Mouse (Mus musculus) mature B cell (primary cell): Measurements from ENCODE around the gene B3galt1.

Experiments
- in situ Hi-C: fragments of 300-500 bp; cut with MboI; formaldehyde crosslinking; loops from 2 replicates; pipeline ENCODE4 v1.14.3; 2019

Gene B3galt1

GRCm38 (mm10) chr2:67931994-67932393 is 366.3 kb downstream of the B3galt1 start:
- in situ Hi-C loops = no loop called here

- in situ Hi-C loops = no loop called here
These were observed 382.7 kb downstream of the B3galt1 start for GRCm38 (mm10) chr2:67948408-67948807.

- in situ Hi-C loops = no loop called here
These were observed 390.5 kb downstream of the B3galt1 start for GRCm38 (mm10) chr2:67956182-67956581.

DNA sequence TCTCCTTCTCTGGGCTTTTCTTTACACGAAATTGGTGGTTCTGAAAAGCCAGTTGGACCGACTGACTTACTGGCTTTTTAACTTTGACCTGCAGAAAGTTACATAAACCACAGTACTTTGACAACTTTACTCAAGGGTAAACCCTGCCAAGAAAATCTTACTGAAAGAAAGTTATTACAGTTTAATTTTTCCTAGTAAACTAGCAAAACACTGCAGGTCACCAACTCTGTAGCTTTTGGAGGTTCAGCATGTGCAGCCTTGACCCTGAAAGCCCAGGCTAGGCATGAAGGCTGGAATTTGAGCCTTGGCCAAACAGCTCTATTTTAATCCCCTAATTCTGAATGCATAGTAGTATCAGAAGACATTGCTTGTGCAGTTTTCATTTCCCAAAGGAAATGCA is 391.9 kb downstream of the B3galt1 start:
- in situ Hi-C loops = no loop called here

DNA sequence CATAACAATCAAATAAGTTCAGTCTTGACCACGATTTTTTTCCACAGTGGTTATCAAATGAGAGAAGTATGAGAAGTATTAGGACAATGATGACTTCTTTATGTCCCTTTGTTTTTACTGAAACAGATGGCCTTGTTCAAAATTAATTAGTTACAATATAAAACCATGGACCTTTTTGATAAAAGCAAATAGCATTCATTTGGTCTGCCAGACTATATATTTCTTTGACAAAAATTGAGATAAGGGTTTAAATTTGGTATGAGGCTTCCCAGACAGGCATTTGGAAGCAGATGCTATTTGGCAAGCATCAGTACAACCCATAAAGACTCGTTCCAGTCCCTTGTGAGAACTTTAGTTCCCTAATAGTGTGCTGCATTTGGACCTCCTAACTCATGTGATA is 395.0 kb downstream of the B3galt1 start:
- in situ Hi-C loops = no loop called here

- in situ Hi-C loops = no loop called here
These were observed 403.1 kb downstream of the B3galt1 start for GRCm38 (mm10) chr2:67968812-67969211.

GRCm38 (mm10) chr2:67971091-67971490 is 405.4 kb downstream of the B3galt1 start:
- in situ Hi-C loops = no loop called here

DNA sequence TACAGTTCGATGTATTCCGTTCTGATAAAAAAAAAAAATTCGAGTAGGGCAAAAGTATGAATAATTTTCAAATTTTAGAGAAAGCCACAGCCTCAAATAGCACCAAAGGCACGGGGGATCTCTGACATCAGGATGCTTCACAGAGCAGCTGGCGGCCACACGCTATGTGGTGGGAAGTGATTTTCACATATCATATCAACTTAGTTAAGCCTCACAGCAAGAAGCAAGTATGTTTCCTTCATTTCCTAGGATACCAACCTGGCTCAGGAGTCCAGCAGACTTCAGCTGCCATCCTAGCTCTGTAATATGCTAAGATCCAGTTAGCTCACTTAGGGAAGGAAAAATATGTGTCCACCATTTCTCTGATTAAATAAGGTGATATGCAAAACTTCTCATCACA is 405.9 kb downstream of the B3galt1 start:
- in situ Hi-C loops = no loop called here

GRCm38 (mm10) chr2:67975764-67976163 is 410.1 kb downstream of the B3galt1 start:
- in situ Hi-C loops = no loop called here

DNA sequence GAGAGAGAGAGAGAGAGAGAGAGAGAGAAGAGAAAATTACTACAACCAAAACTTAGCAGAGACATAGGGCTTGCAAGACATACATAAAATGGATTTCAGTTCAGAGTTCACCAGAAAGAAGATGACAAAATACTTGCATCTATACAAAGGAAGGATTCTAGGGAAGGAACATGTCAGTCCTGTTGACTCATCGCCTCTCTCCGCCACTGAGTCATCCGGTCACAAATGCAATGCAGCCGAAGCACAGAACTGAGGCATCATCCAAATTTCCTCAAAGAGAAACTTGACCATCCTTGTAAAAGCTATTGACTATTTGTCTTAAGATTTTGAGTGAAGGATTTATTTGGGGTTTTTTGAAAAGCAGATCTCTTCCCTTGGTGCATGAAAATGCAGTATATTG is 410.8 kb downstream of the B3galt1 start:
- in situ Hi-C loops = no loop called here

DNA sequence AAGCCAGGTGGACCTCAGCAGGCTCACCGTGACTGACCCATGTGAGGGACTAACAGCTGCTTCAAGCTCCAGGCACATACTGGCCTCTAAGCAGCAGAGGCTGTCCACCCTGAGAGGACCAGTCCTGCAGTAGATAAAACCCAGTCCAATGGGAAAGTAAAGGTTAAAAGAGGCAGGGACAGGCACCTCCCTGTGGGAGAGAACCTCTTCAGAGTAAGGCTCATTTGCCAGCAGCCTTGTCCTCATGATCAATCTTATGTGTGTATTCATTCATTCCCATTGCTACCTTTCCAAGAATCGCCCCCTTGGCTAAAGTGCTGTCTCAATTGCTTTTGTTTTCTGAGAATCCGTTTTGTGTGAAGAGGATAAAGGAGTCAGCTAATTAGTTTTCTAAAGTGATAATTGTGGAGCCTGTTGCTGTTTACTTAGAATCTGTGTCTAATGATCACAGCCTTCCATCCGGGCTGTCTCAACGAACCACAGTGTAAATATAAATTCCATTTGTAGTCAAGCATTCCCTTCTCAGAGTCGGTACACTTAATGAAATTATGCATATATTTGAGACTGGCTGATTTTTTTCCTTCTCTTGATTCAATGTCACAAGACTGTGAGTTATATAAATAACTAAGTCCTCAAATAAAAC is 412.1 kb downstream of the B3galt1 start:
- in situ Hi-C loops = no loop called here

DNA sequence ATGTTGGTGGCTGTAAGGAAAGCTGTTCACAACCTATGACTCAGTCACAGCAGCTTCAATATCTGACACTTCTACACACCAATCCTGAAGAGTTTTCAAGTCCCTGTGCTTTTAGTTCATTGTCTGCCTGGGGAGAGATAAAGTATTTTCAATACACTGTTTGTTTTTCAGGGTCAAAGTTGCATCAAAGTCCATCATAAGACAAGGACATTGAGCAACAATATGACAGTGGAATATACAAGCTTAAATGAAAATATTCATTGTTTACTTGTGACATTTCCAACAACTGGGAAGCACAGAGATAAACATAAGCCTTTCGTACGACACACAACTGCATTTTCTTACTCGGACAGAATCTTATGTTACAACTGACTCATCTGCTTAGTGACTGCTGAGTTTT is 417.9 kb downstream of the B3galt1 start:
- in situ Hi-C loops = no loop called here

DNA sequence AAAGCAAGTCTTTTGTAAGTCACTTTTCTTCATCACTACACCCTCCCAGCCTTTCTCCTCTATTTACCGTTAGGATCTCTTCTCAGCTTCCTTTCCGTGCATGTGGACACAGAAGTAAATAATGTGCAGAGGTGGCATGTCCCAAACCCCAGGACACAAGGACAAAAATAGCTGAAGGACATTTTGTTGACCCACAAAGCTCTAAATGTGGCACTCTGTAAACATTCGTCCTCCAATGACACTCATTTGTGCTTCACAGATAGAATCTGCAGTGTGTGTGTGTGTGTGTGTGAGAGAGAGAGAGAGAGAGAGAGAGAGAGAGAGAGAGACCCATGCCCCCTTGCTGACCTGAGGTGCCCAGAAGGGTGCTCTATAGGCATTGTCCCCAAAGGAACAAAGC is 419.5 kb downstream of the B3galt1 start:
- in situ Hi-C loops = no loop called here

GRCm38 (mm10) chr2:67993421-67993820 is 427.8 kb downstream of the B3galt1 start:
- in situ Hi-C loops = no loop called here

DNA sequence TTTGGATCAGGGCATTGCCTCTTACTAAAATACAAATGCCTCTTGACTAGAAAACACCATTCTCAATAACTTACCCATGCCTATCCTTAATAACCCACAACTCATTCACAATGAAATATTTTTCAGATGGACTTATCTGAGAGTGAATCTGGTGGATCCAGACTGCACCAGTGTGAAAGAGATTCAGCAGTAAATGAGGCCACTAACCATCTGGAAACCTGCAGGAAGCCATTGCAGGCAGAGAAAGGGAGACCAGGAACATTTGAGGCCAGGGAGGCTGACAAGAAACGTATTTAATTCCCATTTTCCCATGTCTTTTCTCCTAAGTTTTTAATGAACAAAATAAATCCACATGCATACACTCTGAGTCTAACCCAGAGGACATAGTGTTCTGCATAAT is 437.4 kb downstream of the B3galt1 start:
- in situ Hi-C loops = no loop called here

GRCm38 (mm10) chr2:68005210-68005609 is 439.5 kb downstream of the B3galt1 start:
- in situ Hi-C loops = no loop called here

GRCm38 (mm10) chr2:68005711-68006110 is 440.0 kb downstream of the B3galt1 start:
- in situ Hi-C loops = no loop called here

DNA sequence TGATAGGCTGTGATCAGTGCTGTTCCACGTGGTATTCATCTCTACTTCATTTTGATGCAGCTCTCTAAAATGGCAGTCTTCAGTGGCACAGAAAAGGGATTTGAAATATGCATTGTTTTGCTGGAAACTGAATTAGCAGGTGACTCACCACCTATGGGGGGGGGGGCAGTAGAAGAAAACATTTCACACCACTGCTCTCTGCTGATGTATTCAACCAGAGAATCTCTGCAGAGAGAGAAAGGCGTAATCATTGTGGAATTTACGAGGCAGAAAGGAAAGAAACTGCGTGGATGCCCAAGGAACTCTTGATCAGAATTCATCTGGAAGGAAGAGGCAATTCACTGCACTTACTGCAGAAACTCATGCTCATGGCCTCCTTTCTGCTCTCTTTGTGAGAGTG is 445.7 kb downstream of the B3galt1 start:
- in situ Hi-C loops = no loop called here

DNA sequence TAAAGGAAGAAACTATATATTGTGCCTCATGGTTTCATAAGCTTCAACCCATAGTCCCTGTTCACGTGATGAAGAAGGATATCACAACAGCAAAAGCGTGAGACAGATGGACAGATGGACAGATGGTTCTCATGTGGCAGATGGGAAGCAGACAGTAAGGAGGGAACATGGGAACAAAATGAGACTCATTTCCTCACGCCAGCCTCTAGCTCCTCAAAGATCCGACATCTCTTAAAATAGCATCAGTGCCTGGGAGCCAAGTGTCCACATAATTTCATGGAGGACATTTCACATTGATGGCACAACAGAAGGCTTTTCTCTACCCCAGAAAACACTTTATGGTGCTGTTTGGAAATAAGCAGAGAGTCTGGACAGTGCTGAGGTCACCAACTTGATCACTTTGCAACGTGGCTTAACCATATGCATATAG is 454.6 kb downstream of the B3galt1 start:
- in situ Hi-C loops = no loop called here

DNA sequence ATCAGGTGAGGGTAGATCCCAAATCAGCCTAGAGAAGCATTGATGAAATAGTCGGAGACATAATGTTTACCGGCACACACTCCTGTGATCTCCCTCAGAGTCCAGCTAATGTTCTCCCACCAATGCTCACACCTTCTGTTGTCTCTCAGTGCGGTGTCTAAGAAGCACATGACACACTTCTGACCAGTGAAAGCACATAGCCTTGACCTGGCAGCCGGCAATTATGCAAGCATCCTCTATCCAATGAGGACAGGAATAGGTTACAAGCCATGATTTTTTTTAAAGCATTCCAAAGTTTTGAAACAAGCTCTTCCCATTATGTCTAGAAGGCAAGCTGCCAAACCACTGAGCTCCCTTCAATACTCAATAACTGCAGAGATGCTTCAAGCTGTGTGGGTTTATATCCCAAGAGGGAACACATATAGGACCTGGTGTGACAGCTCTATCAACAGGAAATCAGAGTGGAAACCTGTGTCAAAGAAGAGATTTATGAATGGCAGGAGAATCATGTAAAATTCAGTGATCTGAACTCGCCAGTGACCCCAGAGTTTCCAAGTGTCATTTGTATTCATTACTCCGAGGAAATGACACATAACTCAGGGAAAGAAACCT is 456.0 kb downstream of the B3galt1 start:
- in situ Hi-C loops = no loop called here

DNA sequence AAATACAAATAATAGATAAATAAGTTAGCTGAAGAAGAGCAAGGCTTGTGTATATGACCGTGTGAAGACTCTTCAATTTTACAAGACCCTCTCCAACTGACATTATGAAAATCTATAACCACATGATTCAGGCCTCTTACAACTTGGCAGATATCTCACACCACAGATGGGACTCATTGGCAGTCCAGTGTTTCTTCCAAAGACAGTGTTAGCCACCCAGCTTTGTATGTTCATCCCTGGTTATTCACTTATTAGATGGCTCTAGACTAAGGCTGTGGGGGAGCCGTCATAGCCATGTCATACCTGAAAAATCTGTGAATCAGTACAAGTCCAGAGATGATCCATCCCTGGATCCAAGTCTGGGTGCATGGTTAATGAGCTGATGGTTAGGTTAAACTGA is 463.1 kb downstream of the B3galt1 start:
- in situ Hi-C loops = no loop called here

DNA sequence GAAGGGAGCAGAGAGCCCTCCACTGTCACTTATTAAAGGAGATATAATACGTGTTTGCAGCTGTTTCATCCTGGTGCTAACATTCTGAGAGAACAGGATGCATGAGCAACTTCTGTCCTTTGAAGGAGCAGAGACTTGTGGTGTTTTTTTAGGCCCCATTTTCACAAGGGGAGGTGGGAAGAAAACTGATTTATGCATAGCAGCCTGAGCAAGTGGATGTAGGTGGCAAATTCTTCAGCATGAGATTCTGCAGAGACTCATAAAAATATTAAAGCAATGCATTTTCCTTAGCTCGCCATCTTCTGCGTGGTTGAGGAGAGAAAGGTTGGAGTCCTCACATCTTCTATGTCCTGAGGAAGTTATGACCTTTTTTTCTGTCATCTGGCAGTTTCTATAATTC is 469.0 kb downstream of the B3galt1 start:
- in situ Hi-C loops = no loop called here

DNA sequence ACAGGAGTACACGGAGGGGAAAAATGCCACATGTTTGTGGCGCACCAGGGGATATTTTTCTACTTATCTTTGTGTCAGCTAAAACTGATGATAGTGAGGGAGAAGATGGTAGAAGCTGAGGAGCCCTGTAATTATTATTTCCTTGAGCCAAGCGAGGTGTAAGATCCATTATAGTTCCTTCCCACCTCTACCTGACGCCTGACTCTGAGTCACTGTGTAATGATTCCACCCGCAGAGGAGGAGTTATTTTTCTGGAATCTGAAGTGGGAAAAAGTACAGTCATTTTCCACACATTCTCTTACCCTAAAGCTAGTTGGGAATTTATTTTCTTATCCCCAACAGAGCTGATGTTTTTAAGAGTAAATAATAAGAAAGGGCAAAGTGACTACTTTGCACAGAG is 475.1 kb downstream of the B3galt1 start:
- in situ Hi-C loops = no loop called here

DNA sequence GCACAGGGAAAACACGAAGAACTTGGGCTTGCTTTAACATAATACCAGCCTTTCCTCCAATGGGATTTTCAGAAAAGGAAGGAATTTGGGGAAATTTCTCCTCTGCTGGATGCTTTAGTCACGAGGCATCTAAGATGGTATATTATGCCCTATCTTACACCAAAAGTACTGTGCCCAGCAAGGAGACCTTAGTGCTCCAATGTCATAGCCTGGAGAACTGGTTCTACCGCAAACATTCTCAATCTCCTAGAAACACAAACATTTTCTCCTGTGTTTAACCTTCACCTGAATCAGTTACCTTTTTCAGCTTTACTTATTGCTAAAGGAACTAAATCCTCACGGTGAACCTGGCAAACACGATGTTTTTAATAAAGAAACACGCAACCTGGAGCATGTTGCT is 486.8 kb downstream of the B3galt1 start:
- in situ Hi-C loops = no loop called here
